In genomic region chr2:19726904-19727303, GRCm38 (mm10) we compare ENCODE assay signal across 9 mouse cellular contexts.
DNase-seq lines count a peak whose midpoint lies in the region; ATAC-seq and TF ChIP-seq lines count a peak whose summit lies in the region.
"Had no signal": no experiment of that assay in that cellular context is flagged by ENCODE, and none has a peak within 500 bp of the region (broad histone marks: within the 10 kb centered on the region; RNA-seq: fewer than 3 reads in every experiment).

No protein-coding gene starts in this region.

- TF ChIP-seq POLR2A in bone marrow, adult 2 months (IDR thresholded peaks at IDR 0.05; ENCODE audit: borderline replicate concordance, control insufficient read depth, low read depth, low read length) = no peak

- no peaks in the 10 kb centered on the region for H3K9me3 ChIP-seq in intestine, postnatal 0 days (ENCODE audit: control insufficient read depth)
- H3K9me3 ChIP-seq in intestine, embryonic 15.5 days = no peaks in the 10 kb centered on the region
- H3K9me3 ChIP-seq: limb, embryonic 15.5 days had no signal

- H3K27me3 ChIP-seq in intestine, postnatal 0 days (replicated peaks; ENCODE audit: control insufficient read depth, insufficient read depth, low read length) = no peaks in the 10 kb centered on the region
- no peaks in the 10 kb centered on the region for H3K27me3 ChIP-seq in intestine, embryonic 15.5 days (replicated peaks)
- H3K27me3 ChIP-seq: limb, embryonic 15.5 days had no signal

- no peak overlapping the region for H3K4me2 ChIP-seq in intestine, postnatal 0 days (replicated peaks; ENCODE audit: low read depth)
- H3K4me2 ChIP-seq in intestine, embryonic 15.5 days (replicated peaks) = no peak overlapping the region
- H3K4me2 ChIP-seq: limb, embryonic 15.5 days had no signal

- no peak for ATAC-seq in intestine, postnatal 0 days
- ATAC-seq in intestine, embryonic 15.5 days = no peak
- peak; percentile 45 for ATAC-seq in CD4-positive, CD25-positive, alpha-beta regulatory T cell, adult 4 months
- 0 out of 2 replicates have a peak, but pooled peaks have one; percentile 54 for ATAC-seq in erythroid progenitor cell, adult 5-6 weeks (replicated peaks; ENCODE audit: low FRiP score, poor library complexity, severe bottlenecking)
- ATAC-seq in megakaryocyte, adult 5-6 weeks (ENCODE audit: poor library complexity, severe bottlenecking) = peak; percentile 66

- no peaks in the 10 kb centered on the region for H3K36me3 ChIP-seq in intestine, postnatal 0 days (ENCODE audit: control insufficient read depth, insufficient read depth)
- no peaks in the 10 kb centered on the region for H3K36me3 ChIP-seq in intestine, embryonic 15.5 days
- H3K36me3 ChIP-seq: limb, embryonic 15.5 days had no signal

- TF ChIP-seq CTCF in intestine, postnatal 0 days (IDR thresholded peaks at IDR 0.05; ENCODE audit: low read depth) = peak; percentile 81
- TF ChIP-seq CTCF in bone marrow, adult 2 months (IDR thresholded peaks at IDR 0.05; ENCODE audit: control insufficient read depth, insufficient read depth, low read length) = peak; percentile 86

- 17% methylated on average over 9 of the region's 9 CpGs for WGBS in intestine, postnatal 0 days
- 14% methylated on average over 9 of the region's 9 CpGs for WGBS in intestine, embryonic 15.5 days
- 17% methylated on average over 9 of the region's 9 CpGs for WGBS in bone marrow, adult 2 months

- H3K9ac ChIP-seq in intestine, postnatal 0 days (ENCODE audit: low read depth, low read length) = no peak overlapping the region
- H3K9ac ChIP-seq in intestine, embryonic 15.5 days = no peak overlapping the region
- H3K9ac ChIP-seq: limb, embryonic 15.5 days had no signal

- peak; percentile 18 to 60 for DNase-seq in kidney, postnatal 36 days
- DNase-seq in thymus, postnatal 25 days = peak; percentile 43

- H3K4me1 ChIP-seq in intestine, postnatal 0 days (replicated peaks; ENCODE audit: control insufficient read depth, insufficient read depth, low read length) = no peaks in the 10 kb centered on the region
- H3K4me1 ChIP-seq in intestine, embryonic 15.5 days (replicated peaks) = no peaks in the 10 kb centered on the region
- no peaks in the 10 kb centered on the region for H3K4me1 ChIP-seq in bone marrow, adult 2 months (ENCODE audit: control insufficient read depth, insufficient read depth, low read length)
- H3K4me1 ChIP-seq: limb, embryonic 15.5 days had no signal

- no peak overlapping the region for H3K4me3 ChIP-seq in intestine, postnatal 0 days (ENCODE audit: low read depth, low read length)
- H3K4me3 ChIP-seq in intestine, embryonic 15.5 days (replicated peaks) = no peak overlapping the region
- no peak overlapping the region for H3K4me3 ChIP-seq in bone marrow, adult 2 months (replicated peaks; ENCODE audit: control insufficient read depth, low read depth, low read length)
- H3K4me3 ChIP-seq: limb, embryonic 15.5 days had no signal

- H3K27ac ChIP-seq in intestine, postnatal 0 days (ENCODE audit: low read depth, low read length) = no peak overlapping the region
- no peak overlapping the region for H3K27ac ChIP-seq in intestine, embryonic 15.5 days
- H3K27ac ChIP-seq in bone marrow, adult 2 months (ENCODE audit: control insufficient read depth, insufficient read depth, low read depth, low read length, poor library complexity) = no peak overlapping the region
- H3K27ac ChIP-seq: limb, embryonic 15.5 days had no signal

Comparison
In these comparisons a context has a peak if more than half of its experiments do, and no peak if none do; other contexts are left out.
1. ATAC-seq: peak in CD4-positive, CD25-positive, alpha-beta regulatory T cell, adult 4 months (single experiment), erythroid progenitor cell, adult 5-6 weeks (single experiment) and megakaryocyte, adult 5-6 weeks (single experiment); none in intestine, postnatal 0 days (single experiment) and intestine, embryonic 15.5 days (single experiment).